Mouse (Mus musculus) CD4-positive, CD25-positive, alpha-beta regulatory T cell, adult 4 months (primary cell): ENCODE results near the gene Tectb. TPM values are rescaled to one million over a fixed set of nuclear protein-coding genes. Genes with fewer than 3 reads are reported as not detected.
"Not testable (repeated sequence)": the region's sequence is repeated elsewhere in the genome, so short reads cannot be mapped to it uniquely, and the experiment has no call there.

ENCODE experiments used
- ATAC-seq: one replicate; pipeline ENCODE4 v1.8.0; 2017
- polyA plus RNA-seq, 2 experiments: library from polyadenylated mRNA; unstranded; fragments of 100-300 nt; shearing (Covaris generic); gene quantifications; one replicate each; pipeline ENCODE4 v1.2.1; 2017

Gene Tectb
- polyA plus RNA-seq, result not detected

DNA sequence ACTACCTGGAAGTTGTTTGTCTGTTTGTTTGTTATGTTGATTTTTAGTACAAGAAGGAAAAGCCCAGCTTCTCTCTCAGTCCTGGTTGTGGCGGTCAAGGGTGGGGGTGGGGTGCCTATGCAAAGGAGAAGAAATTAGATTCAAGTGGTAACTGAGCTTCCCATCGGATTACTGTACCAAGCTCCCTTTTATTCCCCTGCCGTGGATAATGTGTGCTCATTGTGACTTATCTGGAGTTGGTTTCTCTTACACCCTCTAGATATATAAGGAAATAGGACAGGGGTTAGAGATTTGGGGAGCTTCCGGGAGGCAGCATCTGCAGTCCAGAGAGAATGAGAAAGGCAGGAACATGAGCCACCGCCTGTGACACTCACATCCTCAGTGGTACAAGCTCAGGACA, at the start of gene Tectb:
Gene Tectb, plus strand, starts transcription at position 301 of the 400 bp plus-strand sequence.
- ATAC-seq, result no peak

DNA sequence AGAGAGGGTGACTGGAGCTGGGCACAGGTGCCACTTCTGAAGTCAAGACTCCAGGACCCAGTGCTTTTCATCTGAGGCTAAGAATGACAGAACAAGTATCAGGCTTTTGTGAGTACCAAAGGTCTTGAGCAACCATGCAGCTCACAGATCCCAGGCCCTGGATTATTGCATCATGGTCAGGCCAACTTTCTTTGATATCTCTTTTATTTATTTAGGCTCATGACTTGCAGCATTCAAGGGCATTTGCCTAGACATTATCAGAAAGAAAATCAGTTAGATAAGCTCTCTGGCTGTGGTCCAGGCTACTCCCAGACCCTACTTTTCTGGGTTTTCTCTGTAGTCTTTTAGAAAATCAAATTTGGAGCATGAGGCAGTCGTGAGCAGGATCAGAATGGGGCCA, 48.8 kb upstream of the Tectb start:
- ATAC-seq, result no peak

DNA sequence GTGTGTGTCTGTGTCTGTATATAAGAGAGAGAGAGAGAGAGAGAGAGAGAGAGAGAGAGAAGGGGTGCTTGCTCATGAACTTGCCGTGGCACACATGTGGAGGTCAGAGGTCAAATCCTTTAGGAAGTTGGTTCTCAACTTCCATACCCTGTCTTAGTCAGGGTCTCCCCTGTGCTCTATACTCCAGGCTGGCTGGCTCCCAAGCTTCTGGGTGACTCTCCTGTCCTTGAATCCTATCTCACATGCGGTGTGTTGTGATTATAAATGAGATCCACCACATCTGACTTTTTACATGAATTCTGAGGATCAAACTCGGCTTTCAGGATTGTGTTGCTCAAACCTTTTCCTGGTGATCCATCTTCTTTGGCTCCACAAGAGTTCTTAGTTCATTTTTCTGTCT, 48.1 kb upstream of the Tectb start:
- no peak for ATAC-seq

DNA sequence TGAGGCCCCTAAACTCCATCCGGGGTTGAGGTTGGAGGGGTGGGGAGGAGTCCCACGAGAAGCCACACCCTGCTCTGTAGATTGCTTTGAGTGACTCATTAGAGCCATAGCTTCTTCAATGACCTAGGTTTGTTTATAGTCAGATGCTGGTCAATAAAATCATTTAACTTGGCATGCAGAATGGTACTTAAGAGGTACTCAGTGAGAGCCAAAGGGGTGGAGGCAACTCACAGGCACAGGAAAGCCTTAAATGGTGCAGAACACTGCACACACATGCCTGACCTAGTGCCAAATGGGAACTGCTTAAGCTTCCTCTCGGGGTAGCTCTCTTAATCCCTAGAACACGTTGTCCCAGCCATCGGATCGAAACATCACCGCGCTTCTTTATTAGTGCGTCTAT, 46.0 kb upstream of the Tectb start:
- no peak for ATAC-seq

DNA sequence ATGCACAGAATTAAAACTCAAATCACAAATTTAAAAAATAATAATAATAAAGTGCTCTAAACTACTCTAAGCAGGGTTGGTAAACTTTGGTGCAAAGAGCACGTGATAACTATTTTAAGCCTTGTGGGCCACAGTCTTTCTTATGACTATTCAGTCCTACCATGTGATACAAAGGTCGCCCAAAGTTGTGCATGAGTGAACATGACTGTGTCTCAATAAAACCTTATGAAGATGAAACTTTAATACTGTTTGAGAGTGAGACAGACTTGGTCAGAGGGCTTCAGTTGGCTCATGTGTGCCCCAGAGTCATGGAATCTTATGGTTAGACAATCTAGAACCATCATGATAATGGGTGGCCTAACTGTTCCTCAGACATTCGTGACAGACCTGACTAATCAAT, 44.6 kb upstream of the Tectb start:
- no peak for ATAC-seq

DNA sequence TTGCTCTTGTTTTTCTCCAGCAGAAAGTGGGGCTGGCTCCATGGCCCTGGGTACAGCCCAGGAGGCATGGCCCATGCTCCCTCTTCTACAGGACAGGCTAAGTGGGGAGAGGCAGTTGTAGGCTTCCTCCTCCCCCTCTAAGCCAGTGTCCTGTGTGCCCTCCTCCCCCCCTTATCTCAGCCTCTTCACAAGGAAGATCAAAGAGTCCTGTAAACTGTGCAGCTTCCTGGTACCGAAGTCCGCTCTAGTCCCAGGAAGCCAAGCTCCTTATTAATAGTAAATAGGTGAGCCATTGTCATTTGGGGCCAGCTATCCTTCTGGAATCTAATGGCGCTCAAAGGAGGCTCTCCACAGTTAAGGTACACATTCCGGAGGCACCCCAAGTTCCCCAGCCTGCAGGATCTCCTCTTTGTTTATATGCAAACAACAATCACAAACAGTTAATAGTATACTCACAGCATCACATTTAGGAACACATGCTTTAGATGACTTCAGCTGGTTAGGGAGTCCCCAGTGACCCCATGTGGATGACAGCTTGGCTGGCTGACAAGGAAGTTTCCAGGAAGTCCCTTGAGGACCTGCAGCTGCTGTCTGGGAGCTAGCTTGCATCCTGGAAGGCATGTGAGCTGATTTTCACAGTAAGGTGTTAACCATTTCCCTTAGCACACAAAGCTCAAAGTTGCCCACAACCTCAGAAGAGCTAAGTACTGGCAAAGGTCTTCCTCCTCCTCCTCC, 43.7 kb upstream of the Tectb start:
- no peak for ATAC-seq

DNA sequence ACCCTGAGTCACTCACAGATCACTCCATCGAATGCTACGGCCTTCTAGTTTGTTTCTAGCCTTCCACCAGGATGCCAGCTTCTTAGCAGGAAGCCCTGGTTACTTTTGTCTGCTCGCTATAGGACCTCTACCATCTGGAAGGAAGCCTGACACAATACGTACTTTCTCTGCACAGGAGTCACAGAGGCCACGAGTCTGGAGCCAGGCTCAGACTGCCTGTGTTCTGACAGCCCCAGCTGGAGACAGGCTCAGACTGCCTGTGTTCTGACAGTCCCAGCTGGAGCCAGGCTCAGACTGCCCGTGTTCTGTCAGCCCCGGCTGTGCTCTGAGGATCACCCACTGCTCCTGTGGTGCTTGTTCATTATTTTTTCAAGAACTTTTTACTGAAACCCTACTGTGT, 42.6 kb upstream of the Tectb start:
- no peak for ATAC-seq

DNA sequence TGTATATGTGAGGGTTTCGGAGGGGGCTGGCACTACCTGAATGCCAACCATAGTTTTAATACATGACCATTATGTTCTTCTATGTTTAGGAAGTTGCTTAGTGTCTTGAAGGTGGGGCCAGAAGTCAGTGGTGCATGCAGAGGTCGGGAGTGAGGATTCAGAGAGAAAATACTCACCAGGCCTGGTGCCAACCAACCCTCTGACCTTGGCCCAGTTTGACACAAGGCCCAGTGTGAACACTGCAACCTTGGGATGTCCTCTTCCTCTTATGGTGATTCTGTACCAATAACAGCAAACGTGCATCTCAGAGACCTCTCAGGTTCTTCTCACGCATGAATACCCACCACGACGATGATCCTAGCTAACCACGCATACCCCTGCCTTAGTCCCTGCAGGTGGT, 42.0 kb upstream of the Tectb start:
- no peak for ATAC-seq

DNA sequence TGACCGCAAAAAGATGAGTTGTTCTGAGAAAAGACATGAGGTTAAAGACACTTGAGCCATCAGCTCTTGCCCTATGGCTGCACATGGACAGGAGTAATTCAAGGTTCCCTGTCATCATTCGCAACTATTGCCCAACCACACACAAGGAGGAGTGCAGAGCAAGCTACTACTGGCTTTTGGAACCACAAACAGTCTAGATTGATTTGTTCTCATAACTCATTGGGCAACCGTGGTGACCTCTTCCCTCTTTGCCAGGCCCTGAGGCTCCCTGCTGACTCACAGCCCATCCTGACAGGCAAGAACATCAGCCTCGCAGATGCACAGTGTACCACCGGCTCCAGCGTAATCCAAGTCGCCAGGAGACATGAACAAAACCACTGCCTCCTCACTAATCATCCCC, 41.2 kb upstream of the Tectb start:
- ATAC-seq, result no peak

DNA sequence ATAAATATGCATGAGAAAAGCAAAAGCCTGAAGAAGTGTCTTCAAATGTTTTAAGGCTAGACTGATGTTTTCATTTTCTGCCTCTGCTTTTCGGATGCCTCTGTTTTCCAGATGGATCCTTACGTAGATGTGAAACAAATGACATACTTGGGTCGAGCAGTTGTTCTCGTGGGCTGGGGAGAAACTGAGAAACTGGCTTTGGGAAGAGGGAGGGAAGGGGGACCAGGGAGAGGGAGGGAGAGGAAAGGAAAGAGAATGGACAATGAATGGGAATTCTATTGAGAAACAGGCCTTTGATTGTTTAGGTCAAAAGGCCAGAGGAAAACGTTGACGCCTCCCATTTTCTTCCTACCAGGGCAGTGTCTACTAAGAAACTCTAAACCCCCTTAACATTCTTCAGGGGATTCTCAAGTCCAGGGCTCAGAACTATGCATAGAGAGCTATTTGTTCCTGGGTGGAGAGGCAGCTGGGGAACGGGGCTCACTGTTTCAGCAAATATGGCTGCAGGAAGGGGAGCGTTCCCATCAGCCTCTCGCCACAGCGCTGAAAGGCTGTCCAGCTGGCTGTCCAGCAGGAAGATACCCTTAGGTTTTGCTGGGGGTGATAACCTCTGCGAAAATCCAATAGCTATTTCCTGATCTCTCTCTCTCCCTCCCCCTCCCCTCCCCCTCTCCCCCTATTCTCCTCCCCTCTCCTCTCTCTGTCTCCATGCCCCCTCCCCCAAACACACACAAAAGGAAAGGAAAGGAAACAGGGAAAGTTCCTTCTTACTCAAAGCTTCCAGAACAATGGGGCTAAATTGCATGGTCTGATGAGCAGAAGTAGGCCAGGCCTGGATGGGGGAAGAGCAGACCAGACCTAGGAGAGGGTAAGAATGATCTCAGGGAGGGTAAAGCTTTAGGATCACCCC, 36.9 kb upstream of the Tectb start:
- no peak for ATAC-seq

DNA sequence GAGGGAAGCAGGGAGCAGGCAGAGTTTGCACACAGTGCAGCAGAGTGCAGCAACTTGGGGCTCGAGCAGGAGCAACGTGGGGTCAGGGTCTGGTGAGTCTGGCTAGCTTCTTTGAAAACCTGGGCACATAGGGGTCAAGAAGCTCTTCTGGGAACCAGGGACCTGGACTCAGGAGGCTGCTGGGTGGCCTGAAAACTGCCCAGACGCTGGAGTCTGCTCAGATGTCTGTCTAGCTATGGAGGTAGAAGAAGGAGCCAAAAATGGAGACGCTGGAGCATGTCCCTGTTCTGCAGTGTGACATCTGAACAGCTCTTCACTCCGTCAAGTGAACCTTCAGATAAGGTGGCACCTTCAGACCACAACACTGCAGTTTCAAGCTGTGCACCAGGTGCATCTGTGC, 35.8 kb upstream of the Tectb start:
- ATAC-seq, result no peak

DNA sequence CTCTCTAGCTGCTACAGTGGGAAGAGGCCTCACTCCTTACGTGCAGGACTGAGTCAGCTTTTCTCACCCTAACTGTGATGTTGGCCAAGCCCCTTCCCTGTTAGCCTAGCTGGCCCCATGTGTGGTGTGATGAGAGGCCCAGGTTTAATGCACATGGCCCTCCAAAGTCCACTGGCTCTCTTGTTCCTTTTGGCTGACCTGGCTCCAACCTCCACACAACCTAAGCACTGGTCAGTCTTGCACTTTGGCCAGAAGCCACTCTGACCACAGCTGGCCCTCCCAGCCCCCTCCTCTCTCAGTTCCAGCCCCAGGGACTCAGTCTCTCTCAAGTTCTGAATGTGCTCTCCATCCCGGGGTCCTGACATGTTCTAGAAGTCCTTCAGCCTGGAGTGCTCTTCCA, 35.4 kb upstream of the Tectb start:
- no peak for ATAC-seq

DNA sequence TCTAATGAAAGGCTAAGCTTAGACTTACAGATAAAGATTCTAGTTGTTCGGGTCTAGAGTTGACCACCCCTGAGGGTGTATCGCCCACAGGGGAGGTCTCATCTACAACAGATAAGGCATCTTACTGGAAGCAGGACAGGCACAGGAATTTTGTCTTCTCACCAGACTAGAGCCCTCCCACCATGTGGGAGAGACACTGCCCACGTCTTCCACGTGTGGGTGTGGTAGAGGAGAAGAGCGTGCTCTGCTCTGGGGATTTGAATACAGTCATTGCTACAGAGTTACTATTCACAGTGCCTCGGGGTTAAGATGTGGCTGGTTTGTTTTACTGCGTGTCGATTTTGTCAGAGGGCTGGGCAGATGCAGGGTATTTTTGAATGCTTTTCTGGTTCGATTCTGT, 33.0 kb upstream of the Tectb start:
- ATAC-seq, result no peak

DNA sequence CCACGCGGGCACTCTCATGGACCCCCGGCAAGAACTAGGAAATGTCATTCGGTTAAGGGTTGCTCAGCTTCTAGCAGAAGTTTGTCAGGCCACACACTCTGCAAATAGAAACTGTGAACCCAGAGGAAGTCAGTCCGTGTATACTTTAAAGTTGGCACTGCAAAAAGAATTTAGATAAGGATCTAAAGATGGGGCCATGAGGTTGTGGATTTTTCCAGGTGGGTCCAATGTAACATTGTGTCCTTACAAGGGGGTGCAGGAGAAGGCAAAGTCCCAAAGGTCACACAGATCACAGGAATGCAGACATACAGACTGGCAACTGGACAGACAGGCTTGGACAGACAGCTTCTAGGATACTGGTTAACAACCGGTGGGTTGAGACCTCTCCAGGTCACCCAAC, 32.4 kb upstream of the Tectb start:
- no peak for ATAC-seq

DNA sequence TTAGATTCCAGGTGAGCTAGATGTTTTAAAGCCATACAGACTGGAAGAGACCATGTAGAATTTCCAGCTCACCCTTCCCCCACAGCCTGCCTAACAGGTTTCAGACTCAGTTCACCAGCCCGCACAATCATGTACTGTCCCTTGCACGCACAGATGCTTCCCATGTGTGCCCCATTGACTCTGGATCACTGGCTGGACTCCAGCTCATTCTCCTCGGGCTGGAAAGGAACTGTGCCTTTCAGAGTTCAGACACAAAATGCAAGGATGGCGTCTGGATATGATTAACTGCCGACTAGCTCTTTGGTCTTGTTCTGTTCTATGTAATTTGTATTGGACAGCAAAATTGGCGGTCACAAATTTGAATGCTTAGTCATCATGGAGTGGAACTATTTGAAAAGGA, 30.9 kb upstream of the Tectb start:
- no peak for ATAC-seq

DNA sequence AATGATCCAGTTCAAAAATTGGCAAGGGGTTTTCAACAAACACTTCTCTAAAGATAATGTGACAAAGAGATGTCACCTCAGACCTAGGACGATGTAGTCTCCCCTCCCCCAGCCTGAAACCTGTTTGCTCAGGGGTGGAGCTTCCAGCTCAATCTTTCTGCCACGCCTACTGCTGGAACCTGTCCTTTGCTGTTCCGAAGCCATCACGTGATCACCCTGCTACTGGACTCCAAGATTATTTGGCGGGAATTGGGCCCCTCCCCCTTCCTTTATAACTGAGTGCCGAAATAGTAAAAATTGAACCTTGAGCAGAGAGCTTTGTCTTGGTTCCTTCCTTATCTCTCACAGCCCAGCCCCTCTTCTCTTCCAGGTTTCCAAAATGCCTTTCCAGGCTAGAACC, 28.3 kb upstream of the Tectb start:
- not testable (repeated sequence) for ATAC-seq

DNA sequence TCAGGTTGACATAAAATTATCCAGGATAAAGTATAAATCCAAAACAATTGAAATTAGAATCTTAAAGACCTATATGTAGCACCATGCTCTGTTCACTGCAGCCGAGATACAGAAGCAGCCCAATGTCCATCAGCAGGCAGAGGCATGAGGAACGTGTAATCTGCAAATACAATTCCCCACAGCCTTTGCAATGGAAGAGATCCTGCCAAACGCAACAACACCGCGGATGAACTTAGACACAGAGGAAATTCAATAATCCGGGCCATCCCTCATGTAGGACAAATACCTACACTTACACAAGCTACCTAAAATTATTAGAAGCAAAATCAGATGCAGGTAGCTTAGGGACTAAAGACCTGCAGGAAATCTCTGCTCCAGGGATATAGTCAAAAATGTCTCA, 27.6 kb upstream of the Tectb start:
- no peak for ATAC-seq

DNA sequence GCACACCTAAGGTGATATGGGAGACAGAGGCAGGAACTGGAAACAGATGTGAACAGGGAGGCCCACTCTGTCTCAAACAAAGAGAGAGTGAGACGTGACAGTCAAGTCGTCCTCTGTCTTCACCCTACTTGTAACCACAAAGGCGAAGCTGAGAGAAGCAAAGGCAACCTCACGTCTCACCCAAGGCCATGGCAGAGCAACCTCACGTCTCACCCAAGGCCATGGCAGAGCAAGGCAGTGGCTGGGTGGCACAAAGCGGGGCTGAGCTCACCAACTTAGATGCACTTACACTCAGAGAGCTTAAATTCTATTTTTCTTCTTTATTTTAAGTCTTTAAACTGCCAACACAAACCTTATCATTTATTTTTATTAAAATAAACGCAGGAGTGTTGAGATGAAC, 23.5 kb upstream of the Tectb start:
- no peak for ATAC-seq

DNA sequence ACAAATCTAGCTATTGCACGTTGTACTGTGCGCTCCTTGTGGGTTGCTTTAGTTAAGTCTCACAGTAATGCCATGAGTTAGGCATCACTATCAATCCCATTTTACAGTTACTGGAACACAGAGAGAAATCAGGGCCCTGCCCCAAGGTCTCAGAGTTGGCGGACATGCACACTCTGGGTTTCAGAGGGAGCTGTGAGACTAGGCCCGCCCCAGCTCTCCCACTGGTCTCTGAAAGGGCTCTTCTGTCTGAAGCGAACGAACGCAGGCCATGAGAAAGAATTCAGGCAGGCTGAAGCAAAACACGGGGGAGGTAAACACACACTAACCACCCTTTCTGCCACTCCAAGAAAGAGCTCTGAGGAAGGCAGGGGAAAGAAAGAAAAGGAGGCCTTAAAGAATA, 21.9 kb upstream of the Tectb start:
- no peak for ATAC-seq

DNA sequence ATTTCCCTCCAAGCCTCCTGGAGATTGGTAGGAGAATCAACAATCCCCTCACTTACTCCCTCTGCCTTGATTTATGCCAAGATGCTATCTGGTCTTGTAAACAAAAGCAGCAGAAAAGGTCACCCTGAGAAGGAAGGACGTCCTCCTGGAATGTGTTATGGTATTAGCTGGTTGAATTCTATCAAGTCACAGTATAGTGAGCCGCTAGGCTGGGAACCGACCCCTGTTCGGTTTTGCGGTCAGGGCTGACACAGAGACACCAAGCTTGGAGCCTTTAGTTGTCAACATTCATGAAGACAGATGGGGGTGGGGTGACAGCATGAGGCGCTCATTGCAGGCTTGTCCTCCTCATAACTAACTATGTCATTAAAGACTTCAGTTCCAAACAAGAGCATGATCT, 20.7 kb upstream of the Tectb start:
- ATAC-seq, result no peak

DNA sequence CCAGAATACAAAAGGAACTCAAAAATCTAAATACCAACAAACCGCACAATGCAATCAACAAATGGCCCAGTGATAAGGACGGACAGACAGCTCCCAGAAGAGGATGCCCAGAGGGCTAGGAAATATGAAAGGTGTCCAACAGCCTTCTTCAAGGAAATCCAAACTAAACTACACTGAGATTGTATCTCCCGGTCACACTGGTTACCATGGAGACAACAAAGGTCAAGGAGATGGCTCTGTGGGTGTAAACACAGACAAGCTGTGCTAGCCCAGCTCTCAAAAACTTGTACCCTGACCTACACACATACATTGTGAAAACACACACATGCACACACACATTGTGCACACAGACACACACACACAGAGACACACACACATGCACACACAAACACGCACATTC, 18.3 kb upstream of the Tectb start:
- no peak for ATAC-seq

DNA sequence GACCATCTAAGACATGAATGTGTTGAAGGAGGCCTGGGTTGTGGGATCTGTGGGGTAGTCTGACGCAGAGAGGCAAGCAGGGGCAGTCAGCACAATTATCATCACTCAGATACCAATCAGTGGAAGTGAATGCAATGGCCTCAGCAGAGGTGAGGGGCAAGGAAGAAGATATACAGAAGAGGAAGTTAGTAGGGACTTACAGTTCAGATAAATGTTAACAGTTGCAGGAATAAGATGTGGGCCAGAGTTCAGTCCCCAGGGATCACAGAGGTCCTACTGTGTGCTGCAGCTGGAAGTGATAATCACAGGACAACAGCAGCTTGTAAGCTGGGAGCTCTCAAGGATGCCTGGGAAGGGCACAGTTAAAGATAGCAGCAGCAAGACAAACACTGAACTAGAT, 16.4 kb upstream of the Tectb start:
- no peak for ATAC-seq

DNA sequence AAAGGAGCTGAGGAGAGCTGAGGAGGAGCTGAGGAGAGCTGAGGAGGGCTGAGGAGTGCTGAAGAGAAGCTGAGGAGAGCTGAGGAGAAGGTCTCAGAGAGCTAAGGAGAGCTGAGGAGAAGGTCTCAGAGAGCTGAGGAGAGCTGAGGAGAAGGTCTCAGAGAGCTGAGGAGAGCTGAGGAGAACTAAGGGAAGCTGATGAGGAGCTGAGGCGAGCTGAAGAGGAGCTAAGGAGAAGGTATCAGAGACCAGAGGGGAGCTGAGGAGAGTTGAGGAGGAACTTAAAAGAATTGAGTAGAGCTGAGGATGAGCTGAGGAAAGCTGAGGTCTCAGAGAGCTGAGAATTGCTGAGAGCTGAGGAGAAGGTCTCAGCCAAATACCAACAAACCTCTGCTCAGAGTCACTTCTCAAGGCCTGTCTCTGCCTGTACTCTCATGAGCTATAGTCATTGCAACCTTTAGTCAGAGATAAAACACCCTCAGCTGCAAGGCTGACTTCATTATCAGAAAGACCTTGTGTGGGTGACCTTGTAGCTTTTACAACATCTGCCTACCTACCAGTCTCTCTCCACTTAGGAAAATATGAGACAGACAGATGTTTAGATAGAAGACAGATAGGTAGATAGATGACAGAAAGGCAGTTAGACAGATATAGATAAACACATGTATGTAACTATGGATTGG, 15.2 kb upstream of the Tectb start:
- no peak for ATAC-seq

DNA sequence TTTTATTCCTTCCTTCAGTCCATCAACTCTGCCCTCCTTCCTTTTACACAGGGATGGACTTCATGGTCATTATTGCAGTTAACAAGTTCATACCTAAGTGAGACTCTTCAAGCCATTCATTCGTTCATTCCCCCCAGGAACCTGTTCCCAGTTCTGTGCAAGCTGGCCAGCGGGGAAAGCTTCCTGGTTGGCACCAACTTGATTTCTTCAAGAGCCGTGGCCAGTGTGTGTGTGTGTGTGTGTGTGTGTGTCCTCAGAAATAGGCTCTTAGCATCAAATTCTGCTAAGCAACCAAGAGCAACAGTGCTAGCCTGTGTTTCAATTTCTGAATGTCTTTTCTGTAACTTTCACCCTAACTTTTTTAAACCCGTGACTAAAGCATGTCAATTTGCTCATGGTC, 14.6 kb upstream of the Tectb start:
- no peak for ATAC-seq
